Mouse (Mus musculus) spleen, adult 2 months (tissue): Measurements from ENCODE around the gene Dnm2. TPM values are rescaled to one million over a fixed set of nuclear protein-coding genes. Genes with fewer than 3 reads are reported as not detected.

Experiments
- DNase-seq, 2 experiments: peaks; one replicate each; pipeline versions ENCODE4 v3.0.0 to v3.0.0-alpha.2; 2012 to 2021; ENCODE audit warnings: low spot score in 2 of 2, low read depth in 1 of 2
- H3K27ac ChIP-seq: fragments of 200-500 bp; 2 replicates; pipeline ENCODE4 v1.5.1; 2012; ENCODE audit warnings: low read length, inconsistent platforms; ENCODE audit not compliant: insufficient read depth
- H3K27me3 ChIP-seq: fragments of 200-500 bp; 2 replicates; pipeline ENCODE4 v1.6.1; 2012; ENCODE audit warnings: mild to moderate bottlenecking, moderate library complexity, low read length, inconsistent platforms; ENCODE audit not compliant: control insufficient read depth, insufficient read depth
- H3K36me3 ChIP-seq: fragments of 200-500 bp; 2 replicates; pipeline ENCODE4 v1.6.1; 2012; ENCODE audit warnings: mild to moderate bottlenecking, low read length, inconsistent platforms; ENCODE audit not compliant: control insufficient read depth, insufficient read depth
- H3K4me1 ChIP-seq: fragments of 200-500 bp; 2 replicates; pipeline ENCODE4 v1.6.1; 2011; ENCODE audit warnings: inconsistent platforms; ENCODE audit not compliant: control insufficient read depth, insufficient read depth, insufficient read length
- H3K4me3 ChIP-seq: fragments of 200-500 bp; 2 replicates; pipeline ENCODE4 v1.5.1; 2011; ENCODE audit warnings: mild to moderate bottlenecking, inconsistent platforms; ENCODE audit not compliant: insufficient read depth, insufficient read length; ENCODE audit errors: extremely low read depth
- CTCF ChIP-seq: fragments of 200-500 bp; IDR thresholded peaks from 2 replicates; pipeline ENCODE4 v1.5.1; 2011; ENCODE audit warnings: mild to moderate bottlenecking, inconsistent platforms; ENCODE audit not compliant: insufficient read depth, insufficient read length, insufficient replicate concordance; ENCODE audit errors: extremely low read depth
- POLR2A ChIP-seq: fragments of 200-500 bp; IDR thresholded peaks from 2 replicates; pipeline ENCODE4 v1.6.1; 2011; ENCODE audit warnings: low read depth, low read length, inconsistent platforms
- WGBS: fragments of 180-500 bp; shearing (Covaris S2); methylation state at CpG from one replicate; pipeline ENCODE4 v1.1.7; 2018; 5-methylcytosine and 5-hydroxymethylcytosine counted together
- polyA plus RNA-seq: library from polyadenylated mRNA; depleted of rRNA; stranded (reverse); fragments of >200 nt; gene quantifications from 2 replicates; pipeline ENCODE4 v1.2.3, GENCODE M21; 2012; rRNA removed

The Dnm2 gene
- polyA plus RNA-seq: 223 and 245 TPM in 2 replicates

- peak within 1 kb of the TSS; percentile 92 for H3K27ac ChIP-seq
- peak; percentile 91 for TF ChIP-seq POLR2A
- TF ChIP-seq CTCF: no peak
- under 1% methylated on average over 82 of the region's 82 CpGs for WGBS
- H3K4me1 ChIP-seq: peaks cover 5% of the 10 kb centered on the region; the same call in 1 of the 2 replicates
- H3K27me3 ChIP-seq: no peaks in the 10 kb centered on the region
- peak within 1 kb of the TSS; percentile 92 for H3K4me3 ChIP-seq
- H3K36me3 ChIP-seq: peaks cover 2% of the 10 kb centered on the region; the same call in 1 of the 2 replicates
- DNase-seq: peak; percentile 95 to 99
These were observed at the start of gene Dnm2 for GRCm38 (mm10) chr9:21424631-21425555. Gene Dnm2 (plus strand): TSS chr9:21424908.

GRCm38 (mm10) chr9:21379195-21379594 lies 45.5 kb upstream of the Dnm2 start:
- DNase-seq: peak in 1 of 2 experiments; percentile 22
- H3K36me3 ChIP-seq: peaks cover 2% of the 10 kb centered on the region; the same call in 1 of the 2 replicates
- no peaks in the 10 kb centered on the region for H3K27me3 ChIP-seq
- no peak overlapping the region for H3K4me3 ChIP-seq
- no peak for TF ChIP-seq CTCF
- no peak for TF ChIP-seq POLR2A
- 0 out of 2 replicates have a peak, but pooled peaks cover 2% of the 10 kb centered on the region for H3K4me1 ChIP-seq
- H3K27ac ChIP-seq: no peak overlapping the region
- WGBS: 41% methylated on average over 3 of the region's 3 CpGs

GRCm38 (mm10) chr9:21380868-21381267 lies 43.8 kb upstream of the Dnm2 start:
- Histone ChIP-seq H3K4me3 (no peak overlapping the region), H3K27ac (no peak overlapping the region), H3K27me3 (no peaks in the 10 kb centered on the region), H3K4me1 (0 out of 2 replicates have a peak, but pooled peaks cover 2% of the 10 kb centered on the region), H3K36me3 (peaks cover 2% of the 10 kb centered on the region; the same call in 1 of the 2 replicates)
- no peak for DNase-seq
- no peak for TF ChIP-seq POLR2A
- no peak for TF ChIP-seq CTCF

GRCm38 (mm10) chr9:21383966-21384365 lies 40.7 kb upstream of the Dnm2 start:
- H3K4me1 ChIP-seq: 0 out of 2 replicates have a peak, but pooled peaks cover 2% of the 10 kb centered on the region
- H3K4me3 ChIP-seq: no peak overlapping the region
- no peak overlapping the region for H3K27ac ChIP-seq
- TF ChIP-seq POLR2A: no peak
- no peak for TF ChIP-seq CTCF
- no peaks in the 10 kb centered on the region for H3K27me3 ChIP-seq
- no peak for DNase-seq
- peaks cover 5% of the 10 kb centered on the region for H3K36me3 ChIP-seq

- DNase-seq: no peak
- no peak overlapping the region for H3K27ac ChIP-seq
These were observed 32.0 kb upstream of the Dnm2 start for GRCm38 (mm10) chr9:21392646-21393175.

GRCm38 (mm10) chr9:21395692-21396091 lies 29.0 kb upstream of the Dnm2 start:
- TF ChIP-seq POLR2A (no peak), CTCF (no peak)
- peaks cover 72% of the 10 kb centered on the region for H3K36me3 ChIP-seq
- H3K4me1 ChIP-seq: no peaks in the 10 kb centered on the region
- H3K27ac ChIP-seq: no peak overlapping the region
- H3K27me3 ChIP-seq: no peaks in the 10 kb centered on the region
- no peak for DNase-seq
- WGBS: 85% methylated on average over 3 of the region's 3 CpGs
- H3K4me3 ChIP-seq: no peak overlapping the region

More at GRCm38 (mm10) chr9:21392646-21393175, 32.0 kb upstream of the Dnm2 start:
- TF ChIP-seq POLR2A (no peak), CTCF (no peak)
- H3K27me3 ChIP-seq: no peaks in the 10 kb centered on the region
- no peaks in the 10 kb centered on the region for H3K4me1 ChIP-seq
- no peak overlapping the region for H3K4me3 ChIP-seq
- peaks cover 60% of the 10 kb centered on the region for H3K36me3 ChIP-seq
- 94% methylated on average over 10 of the region's 10 CpGs for WGBS
